Mouse (Mus musculus): ENCODE measurements at regions not wholly inside any gene's neighbourhood (a gene's known extent, or its start where the extent isn't known, plus 50 kb on each side); places are given as distances from the start of the nearest gene placed in this dataset.

- no peaks in the 10 kb centered on the region for H3K27me3 ChIP-seq
- no peak overlapping the region for H3K4me2 ChIP-seq
- H3K9ac ChIP-seq: no peak overlapping the region
- H3K36me3 ChIP-seq (replicated peaks): no peaks in the 10 kb centered on the region
- 60% methylated on average over 3 of the region's 3 CpGs for WGBS
- H3K9me3 ChIP-seq: no peaks in the 10 kb centered on the region
- no peak overlapping the region for H3K27ac ChIP-seq
- H3K4me3 ChIP-seq (replicated peaks): no peak overlapping the region
- ATAC-seq (ENCODE audit: low FRiP score): peak; percentile 6; the same call in 1 of the 2 replicates
- H3K4me1 ChIP-seq: no peaks in the 10 kb centered on the region
These were observed 744.6 kb downstream of the Inhba start for GRCm38 (mm10) chr13:16756264-16756663.

- no peak for ATAC-seq (ENCODE audit: low FRiP score)
- H3K9me3 ChIP-seq: no peaks in the 10 kb centered on the region
- H3K4me3 ChIP-seq (replicated peaks): no peak overlapping the region
- H3K36me3 ChIP-seq (replicated peaks): no peaks in the 10 kb centered on the region
- H3K4me1 ChIP-seq: peaks cover 15% of the 10 kb centered on the region
- no peaks in the 10 kb centered on the region for H3K27me3 ChIP-seq
- H3K27ac ChIP-seq: no peak overlapping the region
- no peak overlapping the region for H3K4me2 ChIP-seq
- no peak overlapping the region for H3K9ac ChIP-seq
These were observed 748.4 kb downstream of the Inhba start for GRCm38 (mm10) chr13:16760045-16760444.

- H3K36me3 ChIP-seq (replicated peaks): no peaks in the 10 kb centered on the region
- H3K4me2 ChIP-seq: no peak overlapping the region
- WGBS: 93% methylated on average over 4 of the region's 4 CpGs
- H3K4me3 ChIP-seq (replicated peaks): no peak overlapping the region
- H3K27ac ChIP-seq: no peak overlapping the region
- no peak overlapping the region for H3K9ac ChIP-seq
- no peak for ATAC-seq (ENCODE audit: low FRiP score)
- no peaks in the 10 kb centered on the region for H3K9me3 ChIP-seq
- no peaks in the 10 kb centered on the region for H3K27me3 ChIP-seq
- H3K4me1 ChIP-seq: peaks cover 15% of the 10 kb centered on the region
These were observed 749.8 kb downstream of the Inhba start for GRCm38 (mm10) chr13:16761415-16761814.

GRCm38 (mm10) chr13:16762326-16762725, 750.7 kb downstream of the Inhba start:
- 27% methylated on average over 8 of the region's 8 CpGs for WGBS
- ATAC-seq (ENCODE audit: low FRiP score): peak; percentile 49; the same call in 1 of the 2 replicates
- H3K27ac ChIP-seq: no peak overlapping the region

GRCm38 (mm10) chr13:16762727-16763512, 751.3 kb downstream of the Inhba start:
- H3K36me3 ChIP-seq (replicated peaks): no peaks in the 10 kb centered on the region
- H3K4me1 ChIP-seq: peaks cover 15% of the 10 kb centered on the region
- no peak overlapping the region for H3K9ac ChIP-seq
- H3K4me2 ChIP-seq: peak overlapping the region; percentile 21; the same call in 1 of the 2 replicates
- H3K27me3 ChIP-seq: no peaks in the 10 kb centered on the region
- H3K4me3 ChIP-seq (replicated peaks): no peak overlapping the region
- no peak overlapping the region for H3K27ac ChIP-seq
- WGBS: 20% methylated on average over 8 of the region's 8 CpGs
- ATAC-seq (ENCODE audit: low FRiP score): peak; percentile 82
- H3K9me3 ChIP-seq: no peaks in the 10 kb centered on the region

More at GRCm38 (mm10) chr13:16762326-16762725, 750.7 kb downstream of the Inhba start:
- no peaks in the 10 kb centered on the region for H3K36me3 ChIP-seq (replicated peaks)
- 0 out of 2 replicates have a peak overlapping the region, but pooled peaks have one; percentile 21 for H3K4me2 ChIP-seq
- H3K4me3 ChIP-seq (replicated peaks): no peak overlapping the region
- no peaks in the 10 kb centered on the region for H3K27me3 ChIP-seq
- H3K4me1 ChIP-seq: peaks cover 15% of the 10 kb centered on the region
- H3K9me3 ChIP-seq: no peaks in the 10 kb centered on the region
- no peak overlapping the region for H3K9ac ChIP-seq

GRCm38 (mm10) chr13:16763746-16764145, 752.1 kb downstream of the Inhba start:
- peak; percentile 47; the same call in 1 of the 2 replicates for ATAC-seq (ENCODE audit: low FRiP score)
- H3K4me1 ChIP-seq: peaks cover 15% of the 10 kb centered on the region
- H3K27ac ChIP-seq: no peak overlapping the region
- no peaks in the 10 kb centered on the region for H3K36me3 ChIP-seq (replicated peaks)
- H3K4me2 ChIP-seq: no peak overlapping the region
- no peaks in the 10 kb centered on the region for H3K9me3 ChIP-seq
- WGBS: 5% methylated on average over 2 of the region's 2 CpGs
- H3K9ac ChIP-seq: no peak overlapping the region
- H3K4me3 ChIP-seq (replicated peaks): no peak overlapping the region
- no peaks in the 10 kb centered on the region for H3K27me3 ChIP-seq

- no peak overlapping the region for H3K4me2 ChIP-seq
- H3K27me3 ChIP-seq: no peaks in the 10 kb centered on the region
- no peaks in the 10 kb centered on the region for H3K36me3 ChIP-seq (replicated peaks)
- WGBS: 14% methylated on average over 2 of the region's 2 CpGs
- H3K27ac ChIP-seq: no peak overlapping the region
- H3K4me1 ChIP-seq: peaks cover 11% of the 10 kb centered on the region; the same call in 1 of the 2 replicates
- H3K9me3 ChIP-seq: no peaks in the 10 kb centered on the region
- H3K4me3 ChIP-seq (replicated peaks): no peak overlapping the region
- no peak overlapping the region for H3K9ac ChIP-seq
- ATAC-seq (ENCODE audit: low FRiP score): no peak
These were observed 757.8 kb downstream of the Inhba start for GRCm38 (mm10) chr13:16769409-16769808.

GRCm38 (mm10) chr13:16769848-16770422, 758.3 kb downstream of the Inhba start:
- Histone ChIP-seq H3K36me3 (replicated peaks) (no peaks in the 10 kb centered on the region), H3K27me3 (no peaks in the 10 kb centered on the region), H3K4me2 (no peak overlapping the region), H3K9ac (no peak overlapping the region), H3K27ac (no peak overlapping the region), H3K4me1 (peaks cover 11% of the 10 kb centered on the region; the same call in 1 of the 2 replicates), H3K9me3 (no peaks in the 10 kb centered on the region), H3K4me3 (replicated peaks) (no peak overlapping the region)
- WGBS: 40% methylated on average over 6 of the region's 6 CpGs
- no peak for ATAC-seq (ENCODE audit: low FRiP score)

GRCm38 (mm10) chr13:16771845-16772244, 760.2 kb downstream of the Inhba start:
- Histone ChIP-seq H3K4me3 (replicated peaks) (no peak overlapping the region), H3K9ac (no peak overlapping the region), H3K4me1 (peaks cover 11% of the 10 kb centered on the region; the same call in 1 of the 2 replicates), H3K27me3 (no peaks in the 10 kb centered on the region), H3K4me2 (no peak overlapping the region), H3K9me3 (no peaks in the 10 kb centered on the region), H3K36me3 (replicated peaks) (no peaks in the 10 kb centered on the region), H3K27ac (no peak overlapping the region)
- no peak for ATAC-seq (ENCODE audit: low FRiP score)
- 87% methylated on average over 4 of the region's 4 CpGs for WGBS

- Histone ChIP-seq H3K27me3 (no peaks in the 10 kb centered on the region), H3K9me3 (no peaks in the 10 kb centered on the region), H3K36me3 (replicated peaks) (no peaks in the 10 kb centered on the region), H3K4me3 (replicated peaks) (no peak overlapping the region), H3K4me1 (no peaks in the 10 kb centered on the region), H3K27ac (no peak overlapping the region), H3K4me2 (no peak overlapping the region), H3K9ac (no peak overlapping the region)
- 59% methylated on average over 3 of the region's 3 CpGs for WGBS
- no peak for ATAC-seq (ENCODE audit: low FRiP score)
These were observed 793.9 kb downstream of the Inhba start for GRCm38 (mm10) chr13:16805560-16805959.
